Mouse (Mus musculus) cerebellum, adult 8-10 months (tissue): ENCODE results near the gene Tnfaip8l3.
"Not testable (repeated sequence)": the region's sequence is repeated elsewhere in the genome, so short reads cannot be mapped to it uniquely, and the experiment has no call there.

Experiments
- DNase-seq: peaks from one replicate; pipeline ENCODE4 v3.0.0; 2022

Gene Tnfaip8l3

GRCm38 (mm10) chr9:54068032-54068649, at the start of gene Tnfaip8l3:
Tnfaip8l3 (minus strand) TSS chr9:54068388.
- no peak for DNase-seq

- DNase-seq: no peak
These were observed 44.5 kb upstream of the Tnfaip8l3 start for GRCm38 (mm10) chr9:54112726-54113125.

GRCm38 (mm10) chr9:54098636-54099035, 30.4 kb upstream of the Tnfaip8l3 start:
- no peak for DNase-seq

- DNase-seq: no peak
These were observed 28.9 kb upstream of the Tnfaip8l3 start for GRCm38 (mm10) chr9:54097091-54097490.

GRCm38 (mm10) chr9:54084245-54084644, 16.1 kb upstream of the Tnfaip8l3 start:
- no peak for DNase-seq

- DNase-seq: no peak
These were observed 9.6 kb upstream of the Tnfaip8l3 start for GRCm38 (mm10) chr9:54077740-54078139.

- DNase-seq: no peak
These were observed 6.7 kb upstream of the Tnfaip8l3 start for GRCm38 (mm10) chr9:54074901-54075300.

- DNase-seq: no peak
These were observed 5.5 kb upstream of the Tnfaip8l3 start for GRCm38 (mm10) chr9:54073688-54074087.

- no peak for DNase-seq
These were observed 3.4 kb upstream of the Tnfaip8l3 start for GRCm38 (mm10) chr9:54071474-54072095.

GRCm38 (mm10) chr9:54069204-54069603, 1.0 kb upstream of the Tnfaip8l3 start:
- DNase-seq: no peak

GRCm38 (mm10) chr9:54068777-54069176, 589 bp upstream of the Tnfaip8l3 start:
- DNase-seq: peak; percentile 24

- no peak for DNase-seq
These were observed 551 bp downstream of the Tnfaip8l3 start for GRCm38 (mm10) chr9:54067642-54068031.

GRCm38 (mm10) chr9:54064836-54065235, 3.4 kb downstream of the Tnfaip8l3 start:
- no peak for DNase-seq

GRCm38 (mm10) chr9:54063655-54064054, 4.5 kb downstream of the Tnfaip8l3 start:
- no peak for DNase-seq

- DNase-seq: no peak
These were observed 6.5 kb downstream of the Tnfaip8l3 start for GRCm38 (mm10) chr9:54061666-54062065.

GRCm38 (mm10) chr9:54051298-54052068, 16.7 kb downstream of the Tnfaip8l3 start:
- no peak for DNase-seq

GRCm38 (mm10) chr9:54048978-54049377, 19.2 kb downstream of the Tnfaip8l3 start:
- DNase-seq: no peak

GRCm38 (mm10) chr9:54043067-54043466, 25.1 kb downstream of the Tnfaip8l3 start:
- DNase-seq: no peak

GRCm38 (mm10) chr9:54037717-54038116, 30.5 kb downstream of the Tnfaip8l3 start:
- DNase-seq: no peak

GRCm38 (mm10) chr9:54034691-54035090, 33.5 kb downstream of the Tnfaip8l3 start:
- DNase-seq: no peak

- no peak for DNase-seq
These were observed 45.4 kb downstream of the Tnfaip8l3 start for GRCm38 (mm10) chr9:54022795-54023194.

- no peak for DNase-seq
These were observed 73.7 kb downstream of the Tnfaip8l3 start for GRCm38 (mm10) chr9:53994528-53994927.

GRCm38 (mm10) chr9:53992567-53992966, 75.6 kb downstream of the Tnfaip8l3 start:
- not testable (repeated sequence) for DNase-seq

GRCm38 (mm10) chr9:53990921-53991320, 77.3 kb downstream of the Tnfaip8l3 start:
- DNase-seq: peak; percentile 37
